Mouse (Mus musculus) B cell, adult 2 months (primary cell): ENCODE data around the gene Gm28308.

Source experiments
- DNase-seq, 2 experiments: peaks; one replicate each; pipeline ENCODE4 v3.0.0; 2022

Gene Gm28308

GRCm38 (mm10) chr6:52218643-52219215 is 5.6 kb upstream of the Gm28308 start:
- peak in 1 of 2 experiments; percentile 4 for DNase-seq

GRCm38 (mm10) chr6:52217895-52218642 is 4.9 kb upstream of the Gm28308 start:
- peak; percentile 24 to 48 for DNase-seq

- peak; percentile 66 to 73 for DNase-seq
These were observed 4.3 kb upstream of the Gm28308 start for GRCm38 (mm10) chr6:52217459-52217768.

- DNase-seq, result peak; percentile 48
These were observed 3.7 kb upstream of the Gm28308 start for GRCm38 (mm10) chr6:52216691-52217458.

- peak in 1 of 2 experiments; percentile 27 for DNase-seq
These were observed 2.8 kb upstream of the Gm28308 start for GRCm38 (mm10) chr6:52215771-52216535.

- DNase-seq, result peak in 1 of 2 experiments; percentile 24
These were observed 1.9 kb upstream of the Gm28308 start for GRCm38 (mm10) chr6:52215070-52215469.

GRCm38 (mm10) chr6:52214271-52214670 is 1.1 kb upstream of the Gm28308 start:
- DNase-seq, result no peak

GRCm38 (mm10) chr6:52212556-52213118 is 502 bp downstream of the Gm28308 start:
- DNase-seq, result no peak

GRCm38 (mm10) chr6:52211961-52212360 is 1.2 kb downstream of the Gm28308 start:
- no peak for DNase-seq

- peak; percentile 82 to 84 for DNase-seq
These were observed 1.8 kb downstream of the Gm28308 start for GRCm38 (mm10) chr6:52211170-52211935.

- DNase-seq, result no peak
These were observed 3.5 kb downstream of the Gm28308 start for GRCm38 (mm10) chr6:52209685-52210046.

GRCm38 (mm10) chr6:52208868-52209684 is 4.1 kb downstream of the Gm28308 start:
- no peak for DNase-seq

- DNase-seq, result peak in 1 of 2 experiments; percentile 31
These were observed 4.9 kb downstream of the Gm28308 start, which contains the start of gene Hoxa6 for GRCm38 (mm10) chr6:52208072-52208867. Gene Hoxa6, minus strand, starts transcription at chr6:52208722.

GRCm38 (mm10) chr6:52207684-52207976 is 5.5 kb downstream of the Gm28308 start:
- no peak for DNase-seq

- no peak for DNase-seq
These were observed 6.1 kb downstream of the Gm28308 start for GRCm38 (mm10) chr6:52206882-52207683.

- no peak for DNase-seq
These were observed 7.2 kb downstream of the Gm28308 start for GRCm38 (mm10) chr6:52205638-52206621.

- no peak for DNase-seq
These were observed 7.9 kb downstream of the Gm28308 start for GRCm38 (mm10) chr6:52205221-52205620.
